Mouse (Mus musculus) embryo, embryonic 11 days (tissue): ENCODE data around the gene Cebpb.

Source experiments
- DNase-seq: peaks from one replicate; pipeline ENCODE4 v3.0.0-alpha.2; 2015

Gene Cebpb

GRCm38 (mm10) chr2:167723589-167724206, 35.0 kb downstream of the Cebpb start:
- DNase-seq: no peak

GRCm38 (mm10) chr2:167725879-167726278, 37.2 kb downstream of the Cebpb start:
- no peak for DNase-seq

GRCm38 (mm10) chr2:167727161-167727560, 38.4 kb downstream of the Cebpb start:
- no peak for DNase-seq

GRCm38 (mm10) chr2:167730036-167730435, 41.3 kb downstream of the Cebpb start:
- no peak for DNase-seq

- DNase-seq: no peak
Observed at GRCm38 (mm10) chr2:167731149-167731548, 42.4 kb downstream of the Cebpb start.

- DNase-seq: no peak
Observed at GRCm38 (mm10) chr2:167734861-167735260, 46.1 kb downstream of the Cebpb start.

- no peak for DNase-seq
Observed at GRCm38 (mm10) chr2:167739030-167739429, 50.3 kb downstream of the Cebpb start.
